ENCODE assay signal across 20 mouse cellular contexts in the genomic region with DNA sequence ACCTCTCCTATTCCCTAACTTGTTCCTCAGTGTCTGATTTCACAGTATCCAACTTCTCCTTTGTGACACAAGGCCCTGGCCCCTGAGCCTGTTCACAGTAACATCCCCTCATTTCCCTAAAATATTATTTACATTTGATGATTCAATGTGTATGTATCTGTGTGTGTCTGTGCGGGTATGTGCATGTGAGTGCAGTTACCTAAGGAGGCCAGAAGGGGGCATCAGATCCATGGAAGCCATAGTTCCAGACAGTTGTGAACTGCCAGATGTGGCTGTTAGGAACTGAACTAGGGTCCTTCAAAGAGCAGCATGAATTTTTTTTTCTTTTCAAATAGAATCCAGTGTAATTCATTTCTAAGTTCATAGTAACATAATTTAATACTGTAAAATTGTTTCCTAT. TPM values are rescaled to one million over a fixed set of nuclear protein-coding genes. Genes with fewer than 3 reads are reported as not detected.
DNase-seq lines count a peak whose midpoint lies in the region; ATAC-seq and TF ChIP-seq lines count a peak whose summit lies in the region.
"Had no signal": no experiment of that assay in that cellular context is flagged by ENCODE, and none has a peak within 500 bp of the region (broad histone marks: within the 10 kb centered on the region; RNA-seq: fewer than 3 reads in every experiment).

No protein-coding gene starts in this region.

- WGBS in liver, embryonic 14.5 days (ENCODE audit: insufficient replicate concordance): 85% methylated on average over 1 of the region's 1 CpGs
- 93% methylated on average over 1 of the region's 1 CpGs for WGBS in liver, embryonic 11.5 days

- peak; percentile 19; the same call in 1 of the 2 replicates for TF ChIP-seq CTCF in gastrocnemius, adult 2 months (IDR thresholded peaks at IDR 0.05)
- peak; percentile 44 for TF ChIP-seq CTCF in liver, embryonic 14.5 days (IDR thresholded peaks at IDR 0.05; ENCODE audit: low read depth)
- peak; percentile 25 to 42; a peak in 2 of 4 replicates for TF ChIP-seq CTCF in CH12.LX (conservative IDR thresholded peaks at IDR 0.05 in 1 of 2, IDR thresholded peaks at IDR 0.05 in 1 of 2; ENCODE audit: low read depth in 2 of 2, low read length in 2 of 2)
- TF ChIP-seq CTCF in brain, embryonic 14.5 days (IDR thresholded peaks at IDR 0.05; ENCODE audit: borderline replicate concordance, extremely low read depth, insufficient read depth, insufficient read length): peak; percentile 28; the same call in 1 of the 2 replicates

- H3K9me3 ChIP-seq in liver, embryonic 14.5 days (ENCODE audit: control insufficient read depth, low read length): peaks cover 2% of the 10 kb centered on the region; the same call in 1 of the 2 replicates
- no peaks in the 10 kb centered on the region for H3K9me3 ChIP-seq in liver, embryonic 11.5 days (ENCODE audit: control insufficient read depth, low read length)
- peaks cover 10% of the 10 kb centered on the region for H3K9me3 ChIP-seq in CH12.LX (replicated peaks; ENCODE audit: low read length)
- H3K9me3 ChIP-seq: forebrain, embryonic 12.5 days; kidney, embryonic 15.5 days; limb, embryonic 12.5 days; midbrain, embryonic 15.5 days had no signal

- H3K27ac ChIP-seq in gastrocnemius, adult 2 months: no peak overlapping the region
- no peak overlapping the region for H3K27ac ChIP-seq in liver, embryonic 14.5 days
- H3K27ac ChIP-seq in liver, embryonic 11.5 days (ENCODE audit: low read depth, low read length): no peak overlapping the region
- H3K27ac ChIP-seq in CH12.LX (ENCODE audit: insufficient read depth, low read depth): no peak overlapping the region
- H3K27ac ChIP-seq: forebrain, embryonic 12.5 days; kidney, embryonic 15.5 days; limb, embryonic 12.5 days; macrophage; midbrain, embryonic 15.5 days had no signal

- no peaks in the 10 kb centered on the region for H3K4me1 ChIP-seq in liver, embryonic 14.5 days (replicated peaks; ENCODE audit: control insufficient read depth in 2 of 2, insufficient read depth in 2 of 2, low read length in 1 of 2)
- no peaks in the 10 kb centered on the region for H3K4me1 ChIP-seq in liver, embryonic 11.5 days (replicated peaks; ENCODE audit: control insufficient read depth, insufficient read depth, low read length)
- H3K4me1 ChIP-seq in CH12.LX (ENCODE audit: control insufficient read depth in 1 of 2, insufficient read depth in 2 of 2): no peaks in the 10 kb centered on the region
- H3K4me1 ChIP-seq: forebrain, embryonic 12.5 days; limb, embryonic 12.5 days; midbrain, embryonic 15.5 days had no signal

- no peak for DNase-seq in gastrocnemius, adult 2 months
- no peak for DNase-seq in gastrocnemius, adult 8-10 months (ENCODE audit: low spot score in 2 of 2)
- no peak for DNase-seq in liver, embryonic 14.5 days (ENCODE audit: low read depth in 3 of 3, low spot score in 3 of 3)
- no peak for DNase-seq in liver, embryonic 11.5 days (ENCODE audit: low spot score)
- DNase-seq in CH12.LX (ENCODE audit: extremely low read depth): no peak
- DNase-seq in brain, embryonic 14.5 days (ENCODE audit: low read depth): no peak
- DNase-seq in urinary bladder, adult 2 months (ENCODE audit: low spot score): no peak
- DNase-seq: cerebellum, postnatal 25 days; heart, postnatal 4 days had no signal

- H3K27me3 ChIP-seq in liver, embryonic 14.5 days (ENCODE audit: control insufficient read depth, insufficient read depth, low read length): no peaks in the 10 kb centered on the region
- H3K27me3 ChIP-seq in liver, embryonic 11.5 days (replicated peaks; ENCODE audit: control insufficient read depth, insufficient read depth, low read length): 0 out of 2 replicates have a peak, but pooled peaks cover 3% of the 10 kb centered on the region
- H3K27me3 ChIP-seq in CH12.LX (replicated peaks): peaks cover 70% of the 10 kb centered on the region
- H3K27me3 ChIP-seq: midbrain, embryonic 15.5 days had no signal

- H3K4me3 ChIP-seq in gastrocnemius, adult 2 months: no peak overlapping the region
- no peak overlapping the region for H3K4me3 ChIP-seq in liver, embryonic 14.5 days (ENCODE audit: insufficient read depth in 1 of 2, low read depth in 2 of 2, low read length in 2 of 2)
- H3K4me3 ChIP-seq in liver, embryonic 11.5 days (ENCODE audit: low read depth, low read length): no peak overlapping the region
- H3K4me3 ChIP-seq in CH12.LX (replicated peaks in 1 of 3; ENCODE audit: low read depth in 2 of 3, low read length in 2 of 3, poor library complexity in 1 of 3): no peak overlapping the region
- H3K4me3 ChIP-seq: forebrain, embryonic 12.5 days; kidney, embryonic 15.5 days; limb, embryonic 12.5 days; midbrain, embryonic 15.5 days had no signal

- TF ChIP-seq POLR2A in CH12.LX (IDR thresholded peaks at IDR 0.05; ENCODE audit: low read depth, low read length): no peak
- no peak for TF ChIP-seq POLR2A in brain, embryonic 14.5 days (IDR thresholded peaks at IDR 0.05; ENCODE audit: borderline replicate concordance, extremely low read depth, insufficient read depth, insufficient read length, poor library complexity, severe bottlenecking)

- TF ChIP-seq RAD21 in CH12.LX (IDR thresholded peaks at IDR 0.05; ENCODE audit: low read depth, low read length): no peak; the same call in none of the 2 replicates

- dilution Hi-C loops in CH12.LX (cut with MboI; ENCODE audit: extremely low pct_ligation_motif_present, extremely low pct_unique_long_range_greater_than_20kb, low sequenced_read_pairs): no loop called here

- TF ChIP-seq EP300 in liver, embryonic 14.5 days (IDR thresholded peaks at IDR 0.05; ENCODE audit: low read depth): no peak
- TF ChIP-seq EP300 in CH12.LX (IDR thresholded peaks at IDR 0.05; ENCODE audit: low read length): no peak

- no peaks in the 10 kb centered on the region for H3K36me3 ChIP-seq in liver, embryonic 14.5 days (replicated peaks; ENCODE audit: control insufficient read depth, insufficient read depth, low read depth)
- no peaks in the 10 kb centered on the region for H3K36me3 ChIP-seq in liver, embryonic 11.5 days (ENCODE audit: control insufficient read depth, insufficient read depth, low read length)
- H3K36me3 ChIP-seq in CH12.LX (replicated peaks in 1 of 2; ENCODE audit: control insufficient read depth in 1 of 2, insufficient read depth in 1 of 2, low read length in 1 of 2): no peaks in the 10 kb centered on the region
- H3K36me3 ChIP-seq: forebrain, embryonic 12.5 days; kidney, embryonic 15.5 days; limb, embryonic 12.5 days; midbrain, embryonic 15.5 days had no signal

- intact Hi-C loops in gastrocnemius, adult 2 months (cut with DNase I): no loop called here

- H3K9ac ChIP-seq in liver, embryonic 14.5 days (replicated peaks): no peak overlapping the region
- H3K9ac ChIP-seq in liver, embryonic 11.5 days (ENCODE audit: low read depth, low read length): no peak overlapping the region
- H3K9ac ChIP-seq in CH12.LX (ENCODE audit: insufficient read depth, low read depth): no peak overlapping the region
- H3K9ac ChIP-seq: forebrain, embryonic 12.5 days; kidney, embryonic 15.5 days; limb, embryonic 12.5 days; midbrain, embryonic 15.5 days had no signal

- no peaks in the 10 kb centered on the region for H3K79me2 ChIP-seq in CH12.LX (replicated peaks; ENCODE audit: control insufficient read depth, extremely low read depth, insufficient read depth, poor library complexity, severe bottlenecking)

- in situ Hi-C loops in CH12.LX (cut with MboI; ENCODE audit: low pct_ligation_motif_present, low pct_unique_long_range_greater_than_20kb, low sequenced_read_pairs): no loop called here

- H3K4me2 ChIP-seq in liver, embryonic 14.5 days (ENCODE audit: low read depth): no peak overlapping the region
- no peak overlapping the region for H3K4me2 ChIP-seq in liver, embryonic 11.5 days
- no peak overlapping the region for H3K4me2 ChIP-seq in CH12.LX (ENCODE audit: insufficient read depth, low read depth, poor library complexity, severe bottlenecking)
- H3K4me2 ChIP-seq: forebrain, embryonic 12.5 days; kidney, embryonic 15.5 days; limb, embryonic 12.5 days; midbrain, embryonic 15.5 days had no signal

- no peak for ATAC-seq in liver, embryonic 14.5 days (ENCODE audit: insufficient read depth)
- no peak for ATAC-seq in liver, embryonic 11.5 days (replicated peaks; ENCODE audit: low FRiP score)
- ATAC-seq in cerebellum, adult (ENCODE audit: insufficient number of reproducible peaks, low FRiP score, low TSS enrichment): no peak
- ATAC-seq: activated CD4-positive, CD25-positive, alpha-beta regulatory T cell, adult 4 months; midbrain, embryonic 15.5 days had no signal

RNA-seq across cellular contexts. Expression of gene Cacna1i, which starts 10.1 kb away (rescaled TPM):
- total RNA-seq in gastrocnemius, adult 2 months (2021): under 1 TPM; 0.28 to 0.46 TPM
- 1 to 10 TPM in 1 of 4 experiments, under 1 TPM in 3; 0.15 to 1.9 (median 0.38) TPM for total RNA-seq in gastrocnemius, adult 8-10 months (2022)
- 0.01 and 0.02 TPM in 2 replicates for polyA plus RNA-seq in liver, embryonic 14.5 days (2012; rRNA removed)
- 0.01 TPM in 1 of 2 replicates, not detected in the other for polyA plus RNA-seq in liver, embryonic 14.5 days (2014; fragmentation: Nextera tagmentation; extraction: Ambion mirVana)
- polyA plus RNA-seq in liver, embryonic 11.5 days (2014; fragmentation: Nextera tagmentation; extraction: Ambion mirVana): 0.01 and 0.14 TPM in 2 replicates
- total RNA-seq in CH12.LX (2012; rRNA removed) (under 0.01 TPM in 1 of 2 replicates, not detected in the other), CH12.LX (2014; rRNA removed) (0.03 TPM in 1 of 2 replicates, not detected in the other)
- not detected in 2 replicates for polyA plus RNA-seq in CH12.LX (2012; ENCODE audit: insufficient read length, low read depth)
- polyA plus RNA-seq in brain, embryonic 14.5 days (2012; rRNA removed): 3.1 and 6.5 TPM in 2 replicates
- 0.01 and 0.03 TPM in 2 replicates for polyA plus RNA-seq in urinary bladder, adult 2 months (2012; rRNA removed)
- total RNA-seq: granulocyte monocyte progenitor cell, adult 5-6 weeks had no signal
- polyA plus RNA-seq: heart, embryonic 14.5 days; limb, embryonic 12.5 days; liver, embryonic 16.5 days; macrophage; stomach, embryonic 14.5 days had no signal

RNA-seq across cellular contexts. Expression of gene Rps19bp1, which starts 33.0 kb away (rescaled TPM):
- total RNA-seq in gastrocnemius, adult 2 months (2021): 10 to 100 TPM; 11.3 to 16.0 TPM
- 10 to 100 TPM; 12.2 to 15.4 (median 12.8) TPM for total RNA-seq in gastrocnemius, adult 8-10 months (2022)
- 16.2 and 25.6 TPM in 2 replicates for polyA plus RNA-seq in liver, embryonic 14.5 days (2012; rRNA removed)
- polyA plus RNA-seq in liver, embryonic 14.5 days (2014; fragmentation: Nextera tagmentation; extraction: Ambion mirVana): 30.0 and 32.9 TPM in 2 replicates
- polyA plus RNA-seq in liver, embryonic 11.5 days (2014; fragmentation: Nextera tagmentation; extraction: Ambion mirVana): 75.4 and 80.8 TPM in 2 replicates
- 47.1 and 55.0 TPM in 2 replicates for total RNA-seq in CH12.LX (2012; rRNA removed)
- total RNA-seq in CH12.LX (2014; rRNA removed): 63.3 and 67.3 TPM in 2 replicates
- polyA plus RNA-seq in CH12.LX (2012; ENCODE audit: insufficient read length, low read depth): 91.2 and 99.6 TPM in 2 replicates
- 51.4 and 54.7 TPM in 2 replicates for polyA plus RNA-seq in brain, embryonic 14.5 days (2012; rRNA removed)
- 27.1 and 30.9 TPM in 2 replicates for polyA plus RNA-seq in urinary bladder, adult 2 months (2012; rRNA removed)

RNA-seq across cellular contexts. Expression of gene Atf4, which starts 42.2 kb away (rescaled TPM):
- total RNA-seq in gastrocnemius, adult 2 months (2021): 100 to 1,000 TPM; 146 to 171 TPM
- 100 to 1,000 TPM; 130 to 146 (median 141) TPM for total RNA-seq in gastrocnemius, adult 8-10 months (2022)
- polyA plus RNA-seq in liver, embryonic 14.5 days (2012; rRNA removed): 146 and 246 TPM in 2 replicates
- 108 and 129 TPM in 2 replicates for polyA plus RNA-seq in liver, embryonic 14.5 days (2014; fragmentation: Nextera tagmentation; extraction: Ambion mirVana)
- 186 and 188 TPM in 2 replicates for polyA plus RNA-seq in liver, embryonic 11.5 days (2014; fragmentation: Nextera tagmentation; extraction: Ambion mirVana)
- total RNA-seq in CH12.LX (2012; rRNA removed) (351 and 486 TPM in 2 replicates), CH12.LX (2014; rRNA removed) (721 and 819 TPM in 2 replicates)
- polyA plus RNA-seq in CH12.LX (2012; ENCODE audit: insufficient read length, low read depth): 324 and 357 TPM in 2 replicates
- polyA plus RNA-seq in brain, embryonic 14.5 days (2012; rRNA removed): 236 and 364 TPM in 2 replicates
- 211 and 346 TPM in 2 replicates for polyA plus RNA-seq in urinary bladder, adult 2 months (2012; rRNA removed)
